Mouse (Mus musculus): ENCODE measurements at regions not wholly inside any gene's neighbourhood (a gene's known extent, or its start where the extent isn't known, plus 50 kb on each side); places are given as distances from the start of the nearest gene placed in this dataset.

GRCm38 (mm10) chr17:16101548-16101947 lies 270.7 kb upstream of the Rgmb start:
- in situ Hi-C loops (cut with MboI, MseI), result no loop called here

- in situ Hi-C loops (cut with MboI, MseI), result no loop called here
Measured at GRCm38 (mm10) chr17:16092952-16093351, 262.1 kb upstream of the Rgmb start.

- in situ Hi-C loops (cut with MboI, MseI), result no loop called here
Measured at GRCm38 (mm10) chr17:16089619-16090280, 258.9 kb upstream of the Rgmb start.

GRCm38 (mm10) chr17:16088879-16089618 lies 258.2 kb upstream of the Rgmb start:
- in situ Hi-C loops (cut with MboI, MseI), result no loop called here

- in situ Hi-C loops (cut with MboI, MseI), result no loop called here
Measured at GRCm38 (mm10) chr17:16087046-16087445, 256.2 kb upstream of the Rgmb start.

- in situ Hi-C loops (cut with MboI, MseI), result no loop called here
Measured at GRCm38 (mm10) chr17:16082842-16083241, 252.0 kb upstream of the Rgmb start.

GRCm38 (mm10) chr17:16078549-16078948 lies 247.7 kb upstream of the Rgmb start:
- in situ Hi-C loops (cut with MboI, MseI), result no loop called here

- in situ Hi-C loops (cut with MboI, MseI), result no loop called here
Measured at GRCm38 (mm10) chr17:16069334-16069733, 238.5 kb upstream of the Rgmb start.

GRCm38 (mm10) chr17:16067858-16068257 lies 237.0 kb upstream of the Rgmb start:
- in situ Hi-C loops (cut with MboI, MseI), result no loop called here

- in situ Hi-C loops (cut with MboI, MseI), result no loop called here
Measured at GRCm38 (mm10) chr17:16054481-16054880, 223.6 kb upstream of the Rgmb start.

GRCm38 (mm10) chr17:16051713-16052112 lies 220.9 kb upstream of the Rgmb start:
- in situ Hi-C loops (cut with MboI, MseI), result no loop called here

- in situ Hi-C loops (cut with MboI, MseI), result no loop called here
Measured at GRCm38 (mm10) chr17:16041542-16042251, 210.9 kb upstream of the Rgmb start.

GRCm38 (mm10) chr17:16027989-16028388 lies 197.2 kb upstream of the Rgmb start:
- in situ Hi-C loops (cut with MboI, MseI), result no loop called here

GRCm38 (mm10) chr17:16004871-16005575 lies 174.2 kb upstream of the Rgmb start:
- in situ Hi-C loops (cut with MboI, MseI), result no loop called here

GRCm38 (mm10) chr17:16004002-16004401 lies 173.2 kb upstream of the Rgmb start:
- in situ Hi-C loops (cut with MboI, MseI), result no loop called here

- in situ Hi-C loops (cut with MboI, MseI), result no loop called here
Measured at GRCm38 (mm10) chr17:15998771-15999170, 167.9 kb upstream of the Rgmb start.

GRCm38 (mm10) chr17:15997289-15997688 lies 166.4 kb upstream of the Rgmb start:
- in situ Hi-C loops (cut with MboI, MseI), result no loop called here

GRCm38 (mm10) chr17:15995493-15995892 lies 164.7 kb upstream of the Rgmb start:
- in situ Hi-C loops (cut with MboI, MseI), result no loop called here

- in situ Hi-C loops (cut with MboI, MseI), result no loop called here
Measured at GRCm38 (mm10) chr17:15993361-15994287, 162.8 kb upstream of the Rgmb start.

GRCm38 (mm10) chr17:15991916-15992315 lies 161.1 kb upstream of the Rgmb start:
- in situ Hi-C loops (cut with MboI, MseI), result no loop called here

- in situ Hi-C loops (cut with MboI, MseI), result no loop called here
Measured at GRCm38 (mm10) chr17:15990303-15990702, 159.5 kb upstream of the Rgmb start.
